ENCODE assay signal across 9 mouse cellular contexts in genomic region chr11:108941836-108942235, GRCm38 (mm10). TPM values are rescaled to one million over a fixed set of nuclear protein-coding genes. Genes with fewer than 3 reads are reported as not detected.
DNase-seq lines count a peak whose midpoint lies in the region; ATAC-seq and TF ChIP-seq lines count a peak whose summit lies in the region.
"Had no signal": no experiment of that assay in that cellular context is flagged by ENCODE, and none has a peak within 500 bp of the region (broad histone marks: within the 10 kb centered on the region; RNA-seq: fewer than 3 reads in every experiment).

No protein-coding gene starts in this region.

- H3K4me1 ChIP-seq in heart, adult 2 months (ENCODE audit: control insufficient read depth, insufficient read depth, low read length): no peaks in the 10 kb centered on the region
- H3K4me1 ChIP-seq: liver, embryonic 15.5 days had no signal

- no peak overlapping the region for H3K27ac ChIP-seq in heart, adult 2 months
- H3K27ac ChIP-seq: liver, embryonic 15.5 days had no signal

- no peaks in the 10 kb centered on the region for H3K36me3 ChIP-seq in heart, adult 2 months (ENCODE audit: control insufficient read depth, insufficient read depth, low read length)
- H3K36me3 ChIP-seq: liver, embryonic 15.5 days had no signal

- intact Hi-C loops in heart, postnatal 36 days (cut with DNase I): no loop called here
- intact Hi-C loops in heart, adult 2 months (cut with DNase I): no loop called here

- H3K4me3 ChIP-seq in heart, adult 2 months: no peak overlapping the region
- H3K4me3 ChIP-seq: liver, embryonic 15.5 days had no signal

- no peak overlapping the region for H3K9ac ChIP-seq in heart, adult 2 months (ENCODE audit: low read depth, low read length)
- H3K9ac ChIP-seq: liver, embryonic 15.5 days had no signal

- no peak for TF ChIP-seq EP300 in heart, adult 2 months (IDR thresholded peaks at IDR 0.05; ENCODE audit: insufficient read depth, low read depth, low read length)

- H3K79me2 ChIP-seq in heart, adult 2 months (replicated peaks; ENCODE audit: control insufficient read depth, insufficient read depth, low read length): no peaks in the 10 kb centered on the region

- TF ChIP-seq POLR2A in heart, adult 2 months (IDR thresholded peaks at IDR 0.05; ENCODE audit: insufficient read depth, low read depth, low read length): no peak

- DNase-seq in layer of hippocampus, adult 11-12 months (ENCODE audit: low spot score): peak; percentile 80
- DNase-seq in layer of hippocampus, adult 9-10 months (ENCODE audit: low spot score): no peak
- peak; percentile 74 to 75 for DNase-seq in cerebellum, postnatal 10 days
- DNase-seq in layer of hippocampus, adult 9-11 months: peak; percentile 87
- peak; percentile 74 for DNase-seq in right cerebral cortex, postnatal 14 days
- no peak for DNase-seq in heart, postnatal 36 days
- DNase-seq in heart, adult 2 months: no peak

- 89% methylated on average over 18 of the region's 18 CpGs for WGBS in heart, adult 2 months

- ATAC-seq in monocyte, adult 5-6 weeks (replicated peaks; ENCODE audit: insufficient number of reproducible peaks, low FRiP score, low TSS enrichment, poor library complexity, severe bottlenecking): no peak

- no peak for TF ChIP-seq CTCF in heart, adult 2 months (IDR thresholded peaks at IDR 0.05)

- H3K27me3 ChIP-seq in heart, adult 2 months (ENCODE audit: control insufficient read depth, insufficient read depth, low read length): no peaks in the 10 kb centered on the region
- H3K27me3 ChIP-seq: liver, embryonic 15.5 days had no signal

RNA-seq across cellular contexts. Expression of gene Axin2, which starts 21.7 kb away (rescaled TPM):
- total RNA-seq in heart, postnatal 36 days (2021): 1 to 10 TPM; 4.1 to 6.2 TPM
- total RNA-seq in monocyte, adult 5-6 weeks (2017): 1.5 to 5.5 TPM (median 2.2 TPM) in 3 replicates
- total RNA-seq in heart, adult 2 months (2021): 1 to 10 TPM; 3.5 to 6.6 TPM
- polyA plus RNA-seq in heart, adult 2 months (2012; rRNA removed): 2.7 and 2.8 TPM in 2 replicates

Comparison
In these comparisons a context has a peak if more than half of its experiments do, and no peak if none do; other contexts are left out.
1. DNase-seq: peak in layer of hippocampus, adult 11-12 months (single experiment), cerebellum, postnatal 10 days (2 of 2), layer of hippocampus, adult 9-11 months (single experiment) and right cerebral cortex, postnatal 14 days (single experiment); none in layer of hippocampus, adult 9-10 months (single experiment), heart, postnatal 36 days (0 of 2) and heart, adult 2 months (0 of 2).